Mouse (Mus musculus): Measurements from ENCODE around the gene Nmbr. TPM values are rescaled to one million over a fixed set of nuclear protein-coding genes. Genes with fewer than 3 reads are reported as not detected.

The Nmbr gene
- total RNA-seq (2014; rRNA removed) (4.5 and 5.0 TPM in 2 replicates), polyA plus RNA-seq (2015; fragmentation: Nextera tagmentation; extraction: Ambion mirVana) (2.8 and 3.3 TPM in 2 replicates)

DNA sequence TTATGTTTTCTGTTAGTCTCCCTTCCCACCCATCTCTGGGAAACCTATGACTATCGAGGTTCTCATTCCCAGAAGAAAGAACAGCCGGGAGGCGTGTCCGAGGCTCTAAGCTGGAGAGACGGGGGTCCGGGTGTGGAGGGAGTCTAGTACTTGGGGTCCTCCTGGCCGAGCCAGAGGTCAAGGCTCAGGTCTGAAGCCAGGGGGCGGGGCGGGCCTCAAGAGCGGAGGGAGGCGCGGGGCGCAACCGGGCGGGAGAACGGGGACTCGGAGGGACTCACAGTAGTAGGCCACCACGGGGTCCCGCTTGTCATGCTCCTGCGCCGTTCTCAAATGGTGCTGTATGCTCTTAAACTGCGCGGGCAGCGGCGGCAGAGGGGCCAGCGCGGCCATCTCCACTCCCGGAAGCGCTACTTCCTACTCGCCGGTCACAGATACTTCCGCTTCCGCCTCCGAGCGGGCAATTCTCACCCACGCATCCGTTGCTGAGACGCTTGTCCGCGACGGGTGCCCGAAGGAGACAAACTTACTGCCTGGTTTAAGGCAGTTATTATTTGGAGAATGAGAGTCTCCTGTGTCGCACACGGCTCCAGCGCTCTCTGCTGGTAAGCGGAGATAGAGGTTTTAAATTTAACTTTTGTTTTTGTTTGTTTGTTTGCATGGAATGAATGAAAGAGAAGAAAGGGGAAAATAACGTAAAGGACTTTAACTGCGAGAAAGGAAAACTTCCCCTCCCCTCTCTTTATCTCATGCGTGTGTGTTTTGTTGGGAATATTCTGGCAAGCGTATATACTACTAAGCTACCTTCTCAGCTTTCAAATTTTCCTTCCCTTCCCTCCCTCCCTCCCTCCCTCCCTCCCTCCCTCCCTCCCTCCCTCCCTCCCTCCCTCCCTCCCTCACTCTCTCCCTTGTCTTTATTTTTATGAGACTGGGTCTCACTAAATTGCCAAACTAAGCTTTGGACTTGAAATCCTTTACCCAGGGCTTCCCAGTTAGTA is at the start of gene Nmbr, which contains the start of gene Vta1:
Gene Nmbr (plus strand): TSS at position 520 of the 995 bp plus-strand sequence.
Gene Vta1 (minus strand): TSS at position 489 of the 995 bp plus-strand sequence.
- Histone ChIP-seq H3K27me3 (ENCODE audit: insufficient read depth, low read length) (no peaks in the 10 kb centered on the region), H3K4me3 (ENCODE audit: low read depth, low read length) (peak within 1 kb of the TSS; percentile 69), H3K9me3 (ENCODE audit: low read length) (no peaks in the 10 kb centered on the region), H3K27ac (ENCODE audit: low read depth, low read length) (peak within 1 kb of the TSS; percentile 70), H3K9ac (replicated peaks; ENCODE audit: low read length, poor library complexity, severe bottlenecking) (peak within 1 kb of the TSS; percentile 66), H3K4me1 (ENCODE audit: insufficient read depth, low read length) (0 out of 2 replicates have a peak, but pooled peaks cover 4% of the 10 kb centered on the region), H3K4me2 (ENCODE audit: low read depth, low read length, poor library complexity, severe bottlenecking) (peak within 1 kb of the TSS; percentile 66), H3K36me3 (ENCODE audit: insufficient read depth, low read length) (no peaks in the 10 kb centered on the region)
- TF ChIP-seq CTCF (IDR thresholded peaks at IDR 0.05), result peak; percentile 93
- under 1% methylated on average over 50 of the region's 50 CpGs for WGBS
- DNase-seq (ENCODE audit: low spot score), result peak; percentile 99
- peak; percentile 97 for ATAC-seq (ENCODE audit: low FRiP score)

DNA sequence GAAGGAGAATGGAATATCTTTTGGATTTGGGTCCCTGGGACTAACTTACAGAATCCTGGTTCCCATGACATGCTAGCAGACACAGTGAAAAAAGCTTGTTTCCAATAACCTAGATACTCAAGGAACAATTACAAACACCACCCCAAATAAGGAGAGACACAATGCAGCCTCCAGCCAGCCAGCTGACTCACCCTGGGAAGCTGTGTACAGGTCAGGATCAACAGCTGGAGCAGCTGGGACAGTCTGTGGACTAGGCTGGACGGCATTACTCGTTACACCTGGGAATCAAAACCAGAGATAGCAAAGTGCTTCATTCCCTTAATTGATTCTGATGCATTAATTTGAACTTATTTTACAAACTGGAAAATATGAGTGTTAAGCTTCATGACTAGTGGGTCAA is 44.5 kb upstream of the Nmbr start:
- H3K9ac ChIP-seq (replicated peaks; ENCODE audit: low read length, poor library complexity, severe bottlenecking), result no peak overlapping the region
- H3K4me1 ChIP-seq (ENCODE audit: insufficient read depth, low read length), result no peaks in the 10 kb centered on the region
- 84% methylated on average over 2 of the region's 2 CpGs for WGBS
- TF ChIP-seq CTCF (IDR thresholded peaks at IDR 0.05), result no peak
- H3K36me3 ChIP-seq (ENCODE audit: insufficient read depth, low read length), result peaks cover 19% of the 10 kb centered on the region; the same call in 1 of the 2 replicates
- no peak for DNase-seq (ENCODE audit: low spot score)
- H3K4me3 ChIP-seq (ENCODE audit: low read depth, low read length), result no peak overlapping the region
- no peak overlapping the region for H3K4me2 ChIP-seq (ENCODE audit: low read depth, low read length, poor library complexity, severe bottlenecking)
- H3K27me3 ChIP-seq (ENCODE audit: insufficient read depth, low read length), result no peaks in the 10 kb centered on the region
- no peaks in the 10 kb centered on the region for H3K9me3 ChIP-seq (ENCODE audit: low read length)
- no peak for ATAC-seq (ENCODE audit: low FRiP score)
- no peak overlapping the region for H3K27ac ChIP-seq (ENCODE audit: low read depth, low read length)

DNA sequence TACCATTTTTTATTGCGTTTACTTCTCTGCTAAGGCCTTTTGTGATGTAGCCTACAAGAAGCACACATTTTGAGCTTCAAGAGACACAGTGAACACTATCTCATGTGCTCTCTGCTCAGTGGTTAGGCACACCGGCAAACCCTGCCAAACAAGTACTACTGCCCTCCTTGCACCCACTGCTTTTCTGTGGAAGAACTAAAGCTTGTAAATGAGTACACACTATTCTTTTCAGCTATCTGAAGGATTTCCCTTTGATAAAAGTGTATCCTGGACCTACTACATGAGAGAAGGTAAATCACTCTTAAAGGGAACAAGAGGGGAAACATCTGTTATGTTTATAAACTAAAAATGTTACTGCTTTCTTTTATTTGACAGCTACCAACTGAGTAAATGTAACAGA is 39.2 kb upstream of the Nmbr start:
- no peak overlapping the region for H3K4me3 ChIP-seq (ENCODE audit: low read depth, low read length)
- H3K9me3 ChIP-seq (ENCODE audit: low read length), result no peaks in the 10 kb centered on the region
- no peaks in the 10 kb centered on the region for H3K4me1 ChIP-seq (ENCODE audit: insufficient read depth, low read length)
- peaks cover 24% of the 10 kb centered on the region; the same call in 1 of the 2 replicates for H3K36me3 ChIP-seq (ENCODE audit: insufficient read depth, low read length)
- DNase-seq (ENCODE audit: low spot score), result no peak
- H3K9ac ChIP-seq (replicated peaks; ENCODE audit: low read length, poor library complexity, severe bottlenecking), result no peak overlapping the region
- WGBS, result 90% methylated on average over 2 of the region's 2 CpGs
- H3K4me2 ChIP-seq (ENCODE audit: low read depth, low read length, poor library complexity, severe bottlenecking), result no peak overlapping the region
- no peaks in the 10 kb centered on the region for H3K27me3 ChIP-seq (ENCODE audit: insufficient read depth, low read length)
- no peak for ATAC-seq (ENCODE audit: low FRiP score)
- no peak overlapping the region for H3K27ac ChIP-seq (ENCODE audit: low read depth, low read length)
- no peak for TF ChIP-seq CTCF (IDR thresholded peaks at IDR 0.05)

- peak; percentile 19; the same call in 1 of the 2 replicates for TF ChIP-seq CTCF (IDR thresholded peaks at IDR 0.05)
- Histone ChIP-seq H3K27ac (ENCODE audit: low read depth, low read length) (no peak overlapping the region), H3K4me3 (ENCODE audit: low read depth, low read length) (no peak overlapping the region), H3K27me3 (ENCODE audit: insufficient read depth, low read length) (no peaks in the 10 kb centered on the region), H3K9me3 (ENCODE audit: low read length) (no peaks in the 10 kb centered on the region), H3K4me2 (ENCODE audit: low read depth, low read length, poor library complexity, severe bottlenecking) (no peak overlapping the region), H3K4me1 (ENCODE audit: insufficient read depth, low read length) (no peaks in the 10 kb centered on the region), H3K36me3 (ENCODE audit: insufficient read depth, low read length) (peaks cover 8% of the 10 kb centered on the region), H3K9ac (replicated peaks; ENCODE audit: low read length, poor library complexity, severe bottlenecking) (no peak overlapping the region)
- DNase-seq (ENCODE audit: low spot score) (no peak), ATAC-seq (ENCODE audit: low FRiP score) (no peak)
- 100% methylated on average over 1 of the region's 1 CpGs for WGBS
Measured at GRCm38 (mm10) chr10:14685663-14686062, 19.7 kb upstream of the Nmbr start.

- no peaks in the 10 kb centered on the region for H3K4me1 ChIP-seq (ENCODE audit: insufficient read depth, low read length)
- 96% methylated on average over 6 of the region's 6 CpGs for WGBS
- no peak overlapping the region for H3K9ac ChIP-seq (replicated peaks; ENCODE audit: low read length, poor library complexity, severe bottlenecking)
- TF ChIP-seq CTCF (IDR thresholded peaks at IDR 0.05), result no peak
- H3K27me3 ChIP-seq (ENCODE audit: insufficient read depth, low read length), result no peaks in the 10 kb centered on the region
- no peaks in the 10 kb centered on the region for H3K9me3 ChIP-seq (ENCODE audit: low read length)
- peaks cover 8% of the 10 kb centered on the region for H3K36me3 ChIP-seq (ENCODE audit: insufficient read depth, low read length)
- no peak overlapping the region for H3K27ac ChIP-seq (ENCODE audit: low read depth, low read length)
- no peak overlapping the region for H3K4me3 ChIP-seq (ENCODE audit: low read depth, low read length)
- no peak overlapping the region for H3K4me2 ChIP-seq (ENCODE audit: low read depth, low read length, poor library complexity, severe bottlenecking)
- DNase-seq (ENCODE audit: low spot score) (no peak), ATAC-seq (ENCODE audit: low FRiP score) (no peak)
Measured at GRCm38 (mm10) chr10:14688785-14689442, 16.5 kb upstream of the Nmbr start.

Measured in midbrain, postnatal 0 days (tissue).